Mouse (Mus musculus) limb, embryonic 13.5 days (tissue): ENCODE results near the gene Cpeb3. TPM values are rescaled to one million over a fixed set of nuclear protein-coding genes. Genes with fewer than 3 reads are reported as not detected.

Experiments used
- ATAC-seq: fragments of 200-750 bp; cut with Nextera tagmentation; 2 replicates; pipeline ENCODE4 v1.8.0; 2017; ENCODE audit warnings: low read depth, moderate number of reproducible peaks, moderate TSS enrichment; ENCODE audit not compliant: low FRiP score
- H3K27ac ChIP-seq: fragments of 300-500 bp; sonication (generic); 2 replicates; pipeline ENCODE4 v1.5.1; 2015; ENCODE audit warnings: inconsistent platforms, mild to moderate bottlenecking, moderate library complexity
- H3K27me3 ChIP-seq: fragments of 300-500 bp; sonication (generic); 2 replicates; pipeline ENCODE4 v1.6.1; 2015; ENCODE audit warnings: mild to moderate bottlenecking, inconsistent platforms
- H3K36me3 ChIP-seq: fragments of 300-500 bp; sonication (generic); 2 replicates; pipeline ENCODE4 v1.6.1; 2015; ENCODE audit warnings: inconsistent platforms, mild to moderate bottlenecking, moderate library complexity
- H3K4me1 ChIP-seq: fragments of 300-500 bp; sonication (generic); 2 replicates; pipeline ENCODE4 v1.6.1; 2015; ENCODE audit warnings: inconsistent platforms
- H3K4me2 ChIP-seq: fragments of 300-500 bp; sonication (generic); replicated peaks from 2 replicates; pipeline ENCODE4 v1.6.1; 2015; ENCODE audit warnings: inconsistent platforms, mild to moderate bottlenecking, moderate library complexity
- H3K4me3 ChIP-seq: fragments of 300-500 bp; sonication (generic); 2 replicates; pipeline ENCODE4 v1.5.1; 2015; ENCODE audit warnings: moderate library complexity, mild to moderate bottlenecking, inconsistent platforms
- H3K9ac ChIP-seq: fragments of 300-500 bp; sonication (generic); 2 replicates; pipeline ENCODE4 v1.6.1; 2015; ENCODE audit warnings: mild to moderate bottlenecking, inconsistent platforms
- H3K9me3 ChIP-seq: fragments of 300-500 bp; sonication (generic); 2 replicates; pipeline ENCODE4 v1.6.1; 2016; ENCODE audit warnings: inconsistent platforms
- WGBS: fragments of 180-500 bp; shearing (Covaris S2); methylation state at CpG from one replicate; pipeline ENCODE4 v1.1.7; 2015; 5-methylcytosine and 5-hydroxymethylcytosine counted together
- polyA plus RNA-seq: library from polyadenylated mRNA; unstranded; fragments of >200 nt; fragmentation: Nextera tagmentation; extraction: Ambion mirVana; gene quantifications from 2 replicates; pipeline ENCODE4 v1.2.1, GENCODE M21; 2015

The Cpeb3 gene
- polyA plus RNA-seq, 1 experiment from 2014 or later: 1.0 TPM

- H3K9me3 ChIP-seq: no peaks in the 10 kb centered on the region
- H3K4me3 ChIP-seq: no peak overlapping the region
- no peaks in the 10 kb centered on the region for H3K27me3 ChIP-seq
- no peak overlapping the region for H3K9ac ChIP-seq
- no peak overlapping the region for H3K27ac ChIP-seq
- no peak for ATAC-seq
- H3K4me1 ChIP-seq: no peaks in the 10 kb centered on the region
- H3K4me2 ChIP-seq: no peak overlapping the region
- 87% methylated on average over 5 of the region's 5 CpGs for WGBS
- peaks cover 80% of the 10 kb centered on the region for H3K36me3 ChIP-seq
These were observed 203.8 kb downstream of the Cpeb3 start for GRCm38 (mm10) chr19:37004557-37004956.

Other genes with a start within 250 kb of the Cpeb3 start
- gene March5, start 1.1 kb downstream of the Cpeb3 start, polyA plus RNA-seq: 109 and 112 TPM in 2 replicates
- gene Ide, start 129.3 kb upstream of the Cpeb3 start, polyA plus RNA-seq: 32.8 and 36.5 TPM in 2 replicates
- 58.2 and 62.5 TPM in 2 replicates for gene Kif11, start 167.8 kb upstream of the Cpeb3 start, polyA plus RNA-seq
- 12.4 and 13.0 TPM in 2 replicates for gene Hhex, start 226.2 kb upstream of the Cpeb3 start, polyA plus RNA-seq